Mouse (Mus musculus): ENCODE data around the gene Rasgrp3. TPM values are rescaled to one million over a fixed set of nuclear protein-coding genes. Genes with fewer than 3 reads are reported as not detected.

Gene Rasgrp3
- 15.9 and 18.8 TPM in 2 replicates for polyA plus RNA-seq (2015; fragmentation: Nextera tagmentation; extraction: Ambion mirVana)

DNA sequence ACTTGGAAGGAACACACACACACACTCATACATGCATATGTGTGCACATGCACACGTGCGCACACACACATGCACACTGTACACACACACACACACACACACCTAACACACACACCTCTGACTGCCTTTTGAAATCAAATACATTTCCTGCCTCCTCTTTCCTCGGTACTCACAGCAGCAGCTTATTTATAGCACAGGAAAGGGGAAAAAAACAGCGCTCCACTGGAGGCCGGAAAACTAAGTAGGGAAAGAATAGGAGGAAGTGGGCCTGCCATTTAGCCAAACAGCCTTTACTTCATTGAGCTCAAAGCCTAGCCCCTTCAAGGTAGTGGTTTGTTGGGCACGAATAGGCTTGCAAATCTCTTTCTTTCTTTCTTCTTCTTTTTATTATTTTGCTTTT is at the start of gene Rasgrp3:
Gene Rasgrp3, plus strand, starts transcription at position 298 of the 400 bp plus-strand sequence.
- no peaks in the 10 kb centered on the region for H3K9me3 ChIP-seq (replicated peaks; ENCODE audit: low read length)
- no peak within 1 kb of the TSS for H3K4me2 ChIP-seq (ENCODE audit: low read length)
- DNase-seq (ENCODE audit: low spot score) (peak; percentile 77), ATAC-seq (replicated peaks; ENCODE audit: low FRiP score, low read depth) (no peak)
- 46% methylated on average over 6 of the region's 6 CpGs for WGBS
- peak within 1 kb of the TSS; percentile 21 for H3K4me3 ChIP-seq (replicated peaks; ENCODE audit: low read depth, low read length)
- H3K9ac ChIP-seq (ENCODE audit: low read depth, low read length) = no peak within 1 kb of the TSS
- H3K27me3 ChIP-seq (ENCODE audit: insufficient read depth, low read length) = no peaks in the 10 kb centered on the region
- TF ChIP-seq CTCF (IDR thresholded peaks at IDR 0.05; ENCODE audit: low read depth) = no peak
- no peaks in the 10 kb centered on the region for H3K4me1 ChIP-seq (replicated peaks; ENCODE audit: insufficient read depth, low read length)
- no peaks in the 10 kb centered on the region for H3K36me3 ChIP-seq (ENCODE audit: insufficient read depth, low read length)
- peak within 1 kb of the TSS; percentile 66; the same call in 1 of the 2 replicates for H3K27ac ChIP-seq

GRCm38 (mm10) chr17:75388402-75388801 is 47.3 kb upstream of the Rasgrp3 start:
- no peaks in the 10 kb centered on the region for H3K4me1 ChIP-seq (replicated peaks; ENCODE audit: insufficient read depth, low read length)
- H3K4me2 ChIP-seq (ENCODE audit: low read length) = no peak overlapping the region
- no peak overlapping the region for H3K9ac ChIP-seq (ENCODE audit: low read depth, low read length)
- 82% methylated on average over 4 of the region's 4 CpGs for WGBS
- TF ChIP-seq CTCF (IDR thresholded peaks at IDR 0.05; ENCODE audit: low read depth) = no peak
- no peak for ATAC-seq (replicated peaks; ENCODE audit: low FRiP score, low read depth)
- H3K27ac ChIP-seq = no peak overlapping the region
- DNase-seq (ENCODE audit: low spot score) = no peak
- no peak overlapping the region for H3K4me3 ChIP-seq (replicated peaks; ENCODE audit: low read depth, low read length)
- H3K27me3 ChIP-seq (ENCODE audit: insufficient read depth, low read length) = no peaks in the 10 kb centered on the region
- H3K9me3 ChIP-seq (replicated peaks; ENCODE audit: low read length) = no peaks in the 10 kb centered on the region
- no peaks in the 10 kb centered on the region for H3K36me3 ChIP-seq (ENCODE audit: insufficient read depth, low read length)

GRCm38 (mm10) chr17:75390142-75390541 is 45.6 kb upstream of the Rasgrp3 start:
- no peak overlapping the region for H3K9ac ChIP-seq (ENCODE audit: low read depth, low read length)
- no peak overlapping the region for H3K4me3 ChIP-seq (replicated peaks; ENCODE audit: low read depth, low read length)
- no peaks in the 10 kb centered on the region for H3K36me3 ChIP-seq (ENCODE audit: insufficient read depth, low read length)
- WGBS = 84% methylated on average over 10 of the region's 10 CpGs
- DNase-seq (ENCODE audit: low spot score) (no peak), ATAC-seq (replicated peaks; ENCODE audit: low FRiP score, low read depth) (no peak)
- H3K27me3 ChIP-seq (ENCODE audit: insufficient read depth, low read length) = no peaks in the 10 kb centered on the region
- no peak overlapping the region for H3K4me2 ChIP-seq (ENCODE audit: low read length)
- H3K9me3 ChIP-seq (replicated peaks; ENCODE audit: low read length) = no peaks in the 10 kb centered on the region
- H3K4me1 ChIP-seq (replicated peaks; ENCODE audit: insufficient read depth, low read length) = no peaks in the 10 kb centered on the region
- H3K27ac ChIP-seq = no peak overlapping the region
- TF ChIP-seq CTCF (IDR thresholded peaks at IDR 0.05; ENCODE audit: low read depth) = peak; percentile 26; the same call in 1 of the 2 replicates

DNA sequence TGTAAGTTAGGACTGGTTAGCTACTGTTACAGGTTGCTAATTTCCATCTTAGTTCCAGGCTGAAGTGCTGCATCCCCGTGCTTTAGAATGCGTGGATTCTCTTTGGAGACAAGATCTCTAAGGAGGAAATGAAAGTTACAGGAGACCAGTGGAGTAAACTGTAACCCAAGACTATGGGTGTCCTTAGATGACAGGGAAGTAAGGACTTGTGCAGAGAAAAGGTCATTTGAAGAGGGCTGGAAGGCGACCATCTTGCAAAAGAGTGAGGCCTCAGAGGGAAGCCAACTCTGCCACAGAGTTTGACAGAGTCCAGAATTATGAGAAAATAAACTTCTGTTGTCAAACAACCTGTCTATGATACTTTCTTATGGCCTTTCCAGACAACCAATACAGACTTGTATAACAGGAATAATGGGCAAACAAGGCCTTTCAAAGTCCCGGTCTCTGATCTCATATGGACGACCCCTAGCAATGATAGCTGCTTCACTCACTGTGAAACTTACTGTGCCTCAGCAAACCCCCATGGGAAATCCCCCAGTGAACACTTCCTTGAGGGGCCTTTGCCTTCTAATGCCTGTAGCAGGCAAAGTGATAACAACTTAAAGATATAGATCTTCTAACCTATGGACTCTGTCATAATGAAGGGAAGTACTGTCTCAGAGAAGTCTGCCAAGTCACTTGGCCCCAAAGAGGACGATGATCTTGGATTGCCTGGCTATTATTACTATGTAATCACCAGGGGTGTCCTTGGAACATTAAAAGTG is 44.1 kb upstream of the Rasgrp3 start:
- Histone ChIP-seq H3K4me3 (replicated peaks; ENCODE audit: low read depth, low read length) (no peak overlapping the region), H3K9me3 (replicated peaks; ENCODE audit: low read length) (no peaks in the 10 kb centered on the region), H3K36me3 (ENCODE audit: insufficient read depth, low read length) (no peaks in the 10 kb centered on the region), H3K4me1 (replicated peaks; ENCODE audit: insufficient read depth, low read length) (no peaks in the 10 kb centered on the region), H3K9ac (ENCODE audit: low read depth, low read length) (no peak overlapping the region), H3K4me2 (ENCODE audit: low read length) (no peak overlapping the region), H3K27ac (no peak overlapping the region), H3K27me3 (ENCODE audit: insufficient read depth, low read length) (no peaks in the 10 kb centered on the region)
- 80% methylated on average over 6 of the region's 6 CpGs for WGBS
- ATAC-seq (replicated peaks; ENCODE audit: low FRiP score, low read depth) = no peak
- DNase-seq (ENCODE audit: low spot score) = no peak
- no peak for TF ChIP-seq CTCF (IDR thresholded peaks at IDR 0.05; ENCODE audit: low read depth)

GRCm38 (mm10) chr17:75406405-75406804 is 29.3 kb upstream of the Rasgrp3 start:
- WGBS = 28% methylated on average over 4 of the region's 4 CpGs
- DNase-seq (ENCODE audit: low spot score) (peak; percentile 53), ATAC-seq (replicated peaks; ENCODE audit: low FRiP score, low read depth) (no peak)
- Histone ChIP-seq H3K9ac (ENCODE audit: low read depth, low read length) (no peak overlapping the region), H3K4me2 (ENCODE audit: low read length) (no peak overlapping the region), H3K27me3 (ENCODE audit: insufficient read depth, low read length) (no peaks in the 10 kb centered on the region), H3K27ac (no peak overlapping the region), H3K4me1 (replicated peaks; ENCODE audit: insufficient read depth, low read length) (no peaks in the 10 kb centered on the region), H3K9me3 (replicated peaks; ENCODE audit: low read length) (no peaks in the 10 kb centered on the region), H3K4me3 (replicated peaks; ENCODE audit: low read depth, low read length) (no peak overlapping the region), H3K36me3 (ENCODE audit: insufficient read depth, low read length) (no peaks in the 10 kb centered on the region)
- TF ChIP-seq CTCF (IDR thresholded peaks at IDR 0.05; ENCODE audit: low read depth) = peak; percentile 67

GRCm38 (mm10) chr17:75416861-75417260 is 18.8 kb upstream of the Rasgrp3 start:
- no peak for TF ChIP-seq CTCF (IDR thresholded peaks at IDR 0.05; ENCODE audit: low read depth)
- Histone ChIP-seq H3K4me1 (replicated peaks; ENCODE audit: insufficient read depth, low read length) (no peaks in the 10 kb centered on the region), H3K4me2 (ENCODE audit: low read length) (no peak overlapping the region), H3K27me3 (ENCODE audit: insufficient read depth, low read length) (no peaks in the 10 kb centered on the region), H3K36me3 (ENCODE audit: insufficient read depth, low read length) (no peaks in the 10 kb centered on the region), H3K27ac (no peak overlapping the region), H3K4me3 (replicated peaks; ENCODE audit: low read depth, low read length) (no peak overlapping the region), H3K9me3 (replicated peaks; ENCODE audit: low read length) (no peaks in the 10 kb centered on the region), H3K9ac (ENCODE audit: low read depth, low read length) (no peak overlapping the region)
- 73% methylated on average over 3 of the region's 3 CpGs for WGBS
- DNase-seq (ENCODE audit: low spot score) = no peak
- ATAC-seq (replicated peaks; ENCODE audit: low FRiP score, low read depth) = no peak

Measured in kidney, postnatal 0 days (tissue).